36 mouse cellular contexts compared by ENCODE assay signal in genomic region chr8:83732919-83733318, GRCm38 (mm10).
"Had no signal": no experiment of that assay in that cellular context is flagged by ENCODE, and none has a peak within 500 bp of the region (broad histone marks: within the 10 kb centered on the region; RNA-seq: fewer than 3 reads in every experiment).

No protein-coding gene starts in this region.

- H3K27ac ChIP-seq: heart, embryonic 10.5 days; heart, embryonic 13.5 days; heart, embryonic 15.5 days; hindbrain, embryonic 10.5 days; hindbrain, embryonic 12.5 days; hindbrain, embryonic 13.5 days; hindbrain, embryonic 14.5 days; hindbrain, embryonic 15.5 days; hindbrain, postnatal 0 days; intestine, embryonic 15.5 days; kidney, embryonic 15.5 days; kidney, postnatal 0 days; layer of hippocampus, adult 2 months; left cerebral cortex, adult 2 months had no signal

- H3K36me3 ChIP-seq: hindbrain, embryonic 10.5 days; hindbrain, embryonic 12.5 days; hindbrain, embryonic 13.5 days; hindbrain, embryonic 15.5 days had no signal

- DNase-seq: heart, postnatal 10 days; heart, postnatal 14 days; heart, postnatal 36 days; heart, postnatal 4 days; kidney, adult 11 months; kidney, adult 18-20 months; kidney, adult 2 months; kidney, adult 8-10 months; kidney, adult 9 months; kidney, postnatal 10 days; kidney, postnatal 14 days; kidney, postnatal 25 days; kidney, postnatal 36 days; kidney, postnatal 4 days; layer of hippocampus, adult 9-11 months; layer of hippocampus, postnatal 36 days had no signal

- H3K4me3 ChIP-seq: heart, embryonic 10.5 days; heart, embryonic 12.5 days; heart, embryonic 13.5 days; heart, embryonic 15.5 days; hindbrain, embryonic 10.5 days; hindbrain, embryonic 12.5 days; hindbrain, embryonic 13.5 days; hindbrain, embryonic 15.5 days; intestine, embryonic 15.5 days; kidney, embryonic 15.5 days; layer of hippocampus, adult 2 months; left cerebral cortex, adult 2 months had no signal

- H3K27me3 ChIP-seq: heart, embryonic 12.5 days; heart, embryonic 13.5 days; heart, embryonic 15.5 days; hindbrain, embryonic 12.5 days; hindbrain, embryonic 15.5 days; intestine, embryonic 15.5 days; kidney, embryonic 15.5 days had no signal

- H3K4me1 ChIP-seq: hindbrain, embryonic 15.5 days had no signal

- H3K9me3 ChIP-seq: heart, embryonic 10.5 days; heart, embryonic 12.5 days; heart, embryonic 13.5 days; heart, embryonic 15.5 days; hindbrain, embryonic 13.5 days; hindbrain, embryonic 15.5 days; intestine, embryonic 15.5 days; kidney, embryonic 15.5 days had no signal

- ATAC-seq: hindbrain, embryonic 16.5 days; hindbrain, postnatal 0 days; inflammation-experienced regulatory T-cells, adult 6 months; intestine, embryonic 15.5 days; intestine, embryonic 16.5 days; intestine, postnatal 0 days had no signal

- H3K9ac ChIP-seq: heart, embryonic 13.5 days; heart, embryonic 15.5 days; hindbrain, embryonic 12.5 days; hindbrain, embryonic 13.5 days; hindbrain, embryonic 14.5 days; hindbrain, embryonic 15.5 days; intestine, embryonic 15.5 days; kidney, embryonic 15.5 days had no signal

- H3K4me2 ChIP-seq: heart, embryonic 11.5 days; heart, embryonic 12.5 days; heart, embryonic 13.5 days; heart, embryonic 15.5 days; hindbrain, embryonic 12.5 days; hindbrain, embryonic 13.5 days; hindbrain, embryonic 14.5 days; hindbrain, embryonic 15.5 days; intestine, embryonic 15.5 days; kidney, embryonic 15.5 days had no signal
